Mouse (Mus musculus) layer of hippocampus, adult 8-10 months (tissue): Measurements from ENCODE around the gene Gm28053. TPM values are rescaled to one million over a fixed set of nuclear protein-coding genes. Genes with fewer than 3 reads are reported as not detected.

Source experiments
- total RNA-seq, 4 experiments: library from RNA; stranded (reverse); gene quantifications; 2 replicates each; pipeline ENCODE4 v1.2.4; 2022

Gene Gm28053
- total RNA-seq, 4 experiments from 2014 or later, result 1.5 to 3.0 TPM; not detected in 2

Other genes with a start within 250 kb of the Gm28053 start
- 100 to 1,000 TPM; 402 to 444 (median 420) TPM for gene Atp6v0e2, start 181.0 kb upstream of the Gm28053 start, total RNA-seq
- 10 to 100 TPM; 33.0 to 38.0 (median 35.2) TPM for gene Lrrc61, start 163.8 kb upstream of the Gm28053 start, total RNA-seq
- gene Rarres2, start 145.8 kb upstream of the Gm28053 start, total RNA-seq, result 10 to 100 TPM; 16.6 to 32.1 (median 21.9) TPM
- gene Gm45021, start 129.0 kb upstream of the Gm28053 start, total RNA-seq, result not detected
- gene Repin1, start 124.7 kb upstream of the Gm28053 start, total RNA-seq, result 10 to 100 TPM; 46.3 to 57.9 (median 53.6) TPM
- gene Gm44965, start 124.7 kb upstream of the Gm28053 start, total RNA-seq, result 10 to 100 TPM in 1 of 4 experiments, 1 to 10 TPM in 1, not detected in 2; 1.2 to 10.6 TPM
- 10 to 100 TPM in 1 of 4 experiments, 1 to 10 TPM in 3; 7.7 to 10.6 (median 9.1) TPM for gene Zfp775, start 116.5 kb upstream of the Gm28053 start, total RNA-seq
- gene AI854703, start 91.8 kb upstream of the Gm28053 start, total RNA-seq, result 10 to 100 TPM; 11.8 to 14.8 (median 13.2) TPM
- gene Gimap8, start 71.4 kb upstream of the Gm28053 start, total RNA-seq, result 1 to 10 TPM in 1 of 4 experiments, under 1 TPM in 3; 0.56 to 1.1 (median 0.89) TPM
- gene Gimap9, start 42.5 kb upstream of the Gm28053 start, total RNA-seq, result under 1 TPM; 0.35 to 0.54 (median 0.41) TPM
- gene Gimap4, start 34.1 kb upstream of the Gm28053 start, total RNA-seq, result under 1 TPM in 2 of 4 experiments, not detected in 2; 0.31 to 0.48 TPM
- gene Gimap6, start 10.4 kb upstream of the Gm28053 start, total RNA-seq, result 1 to 10 TPM; 3.7 to 4.5 (median 4.2) TPM
- not detected for gene Gimap7, start within 50 bp of the Gm28053 start, total RNA-seq
- gene Gimap1, start 20.4 kb downstream of the Gm28053 start, total RNA-seq, result 1 to 10 TPM in 3 of 4 experiments, under 1 TPM in 1; 0.85 to 2.5 (median 1.6) TPM
- 1 to 10 TPM in 1 of 4 experiments, under 1 TPM in 3; 0.47 to 1.7 (median 0.74) TPM for gene Gimap5, start 27.6 kb downstream of the Gm28053 start, total RNA-seq
- not detected for gene Gimap3, start 52.2 kb downstream of the Gm28053 start, total RNA-seq
- gene Tmem176a, start 122.3 kb downstream of the Gm28053 start, total RNA-seq, result 100 to 1,000 TPM in 1 of 4 experiments, 10 to 100 TPM in 3; 24.6 to 105 (median 49.3) TPM
- gene Tmem176b, start 122.9 kb downstream of the Gm28053 start, total RNA-seq, result 100 to 1,000 TPM in 2 of 4 experiments, 10 to 100 TPM in 2; 55.0 to 137 (median 83.8) TPM
- gene Aoc1, start 154.3 kb downstream of the Gm28053 start, total RNA-seq, result not detected
- gene 1600015I10Rik, start 211.3 kb downstream of the Gm28053 start, total RNA-seq, result not detected